Mouse (Mus musculus): ENCODE measurements around the gene Kif5c. TPM values are rescaled to one million over a fixed set of nuclear protein-coding genes. Genes with fewer than 3 reads are reported as not detected.

Gene Kif5c
- polyA plus RNA-seq, 1 experiment, result 19.0 TPM

DNA sequence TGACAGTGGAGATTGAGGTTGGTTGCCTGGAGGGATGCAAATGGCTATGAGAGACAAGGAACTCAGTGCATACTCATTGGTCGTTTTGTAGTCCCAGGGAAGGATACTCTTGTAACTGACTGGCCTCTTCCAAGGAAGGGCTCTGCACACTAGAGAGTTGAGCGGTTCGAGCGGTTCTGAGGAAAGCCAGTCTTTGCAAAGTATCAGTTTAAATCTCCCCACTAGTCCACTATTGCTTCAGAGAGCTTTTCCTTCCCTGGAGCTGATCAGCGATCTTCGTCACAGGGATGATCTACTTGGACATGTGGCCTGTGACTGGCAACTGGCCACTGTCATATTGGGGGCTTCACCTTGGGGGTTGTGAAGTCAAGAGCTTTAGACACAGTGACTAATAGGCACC, 28.5 kb downstream of the Kif5c start:
- Histone ChIP-seq H3K4me3 (ENCODE audit: control insufficient read depth, low read depth, low read length) (no peak overlapping the region), H3K36me3 (ENCODE audit: control insufficient read depth, insufficient read depth, low read length) (no peaks in the 10 kb centered on the region), H3K27ac (ENCODE audit: control insufficient read depth, insufficient read depth, low read depth, low read length) (no peak overlapping the region), H3K27me3 (ENCODE audit: control insufficient read depth, insufficient read depth, low read length) (no peaks in the 10 kb centered on the region), H3K4me1 (ENCODE audit: control insufficient read depth, insufficient read depth, low read length) (no peaks in the 10 kb centered on the region)
- TF ChIP-seq POLR2A (IDR thresholded peaks at IDR 0.05; ENCODE audit: control insufficient read depth, low read depth, low read length) (no peak), CTCF (IDR thresholded peaks at IDR 0.05; ENCODE audit: control insufficient read depth, insufficient read depth, insufficient replicate concordance, low read depth, low read length) (no peak)

DNA sequence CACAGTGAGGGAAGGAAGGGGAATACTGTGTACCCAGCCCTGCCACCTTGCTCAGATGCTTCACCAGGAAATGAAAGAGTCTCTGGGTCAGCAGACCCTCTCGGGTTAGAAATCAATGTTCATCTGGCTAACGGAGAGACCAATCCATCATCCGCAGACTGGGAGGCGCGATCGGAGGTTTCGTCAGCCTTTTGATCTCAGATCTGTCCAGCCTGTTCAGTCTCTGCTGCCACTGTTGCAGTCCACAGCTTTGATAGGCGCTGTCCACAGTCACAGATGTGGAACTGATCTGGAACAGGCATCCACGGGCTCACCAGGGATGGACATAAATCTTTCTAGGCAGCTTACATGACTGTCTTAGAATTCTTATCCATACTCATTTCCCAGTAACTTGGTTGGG, 29.2 kb downstream of the Kif5c start:
- Histone ChIP-seq H3K27me3 (ENCODE audit: control insufficient read depth, insufficient read depth, low read length) (no peaks in the 10 kb centered on the region), H3K27ac (ENCODE audit: control insufficient read depth, insufficient read depth, low read depth, low read length) (no peak overlapping the region), H3K36me3 (ENCODE audit: control insufficient read depth, insufficient read depth, low read length) (no peaks in the 10 kb centered on the region), H3K4me1 (ENCODE audit: control insufficient read depth, insufficient read depth, low read length) (no peaks in the 10 kb centered on the region), H3K4me3 (ENCODE audit: control insufficient read depth, low read depth, low read length) (no peak overlapping the region)
- no peak for TF ChIP-seq CTCF (IDR thresholded peaks at IDR 0.05; ENCODE audit: control insufficient read depth, insufficient read depth, insufficient replicate concordance, low read depth, low read length)
- no peak for TF ChIP-seq POLR2A (IDR thresholded peaks at IDR 0.05; ENCODE audit: control insufficient read depth, low read depth, low read length)

DNA sequence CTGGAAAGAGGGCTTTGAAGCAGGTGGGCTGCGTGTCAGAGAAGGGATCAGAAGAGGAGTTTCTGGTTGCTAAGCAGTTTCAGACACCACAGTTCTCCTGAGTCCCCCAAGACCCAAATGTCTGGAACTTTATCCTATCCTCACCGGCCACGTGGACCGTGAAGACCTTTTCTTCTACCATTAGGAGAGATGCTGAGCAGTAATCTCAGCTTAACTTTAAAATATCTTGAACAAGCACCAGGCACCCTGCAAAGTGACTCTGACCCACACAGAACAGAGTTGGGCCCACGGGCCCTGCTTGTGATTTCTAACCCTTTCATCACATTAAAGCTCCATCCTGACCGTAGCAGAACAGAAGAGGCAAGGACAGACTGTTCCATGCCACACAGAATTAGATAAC, 29.7 kb downstream of the Kif5c start:
- no peak overlapping the region for H3K27ac ChIP-seq (ENCODE audit: control insufficient read depth, insufficient read depth, low read depth, low read length)
- TF ChIP-seq POLR2A (IDR thresholded peaks at IDR 0.05; ENCODE audit: control insufficient read depth, low read depth, low read length) (no peak), CTCF (IDR thresholded peaks at IDR 0.05; ENCODE audit: control insufficient read depth, insufficient read depth, insufficient replicate concordance, low read depth, low read length) (no peak)
- H3K4me3 ChIP-seq (ENCODE audit: control insufficient read depth, low read depth, low read length), result no peak overlapping the region
- no peaks in the 10 kb centered on the region for H3K27me3 ChIP-seq (ENCODE audit: control insufficient read depth, insufficient read depth, low read length)
- no peaks in the 10 kb centered on the region for H3K36me3 ChIP-seq (ENCODE audit: control insufficient read depth, insufficient read depth, low read length)
- H3K4me1 ChIP-seq (ENCODE audit: control insufficient read depth, insufficient read depth, low read length), result no peaks in the 10 kb centered on the region

- TF ChIP-seq CTCF (IDR thresholded peaks at IDR 0.05; ENCODE audit: control insufficient read depth, insufficient read depth, insufficient replicate concordance, low read depth, low read length) (no peak), POLR2A (IDR thresholded peaks at IDR 0.05; ENCODE audit: control insufficient read depth, low read depth, low read length) (no peak)
- H3K4me3 ChIP-seq (ENCODE audit: control insufficient read depth, low read depth, low read length), result no peak overlapping the region
- H3K36me3 ChIP-seq (ENCODE audit: control insufficient read depth, insufficient read depth, low read length), result no peaks in the 10 kb centered on the region
- no peaks in the 10 kb centered on the region for H3K27me3 ChIP-seq (ENCODE audit: control insufficient read depth, insufficient read depth, low read length)
- no peaks in the 10 kb centered on the region for H3K4me1 ChIP-seq (ENCODE audit: control insufficient read depth, insufficient read depth, low read length)
- no peak overlapping the region for H3K27ac ChIP-seq (ENCODE audit: control insufficient read depth, insufficient read depth, low read depth, low read length)
Observed at GRCm38 (mm10) chr2:49649211-49649610, 30.1 kb downstream of the Kif5c start.

DNA sequence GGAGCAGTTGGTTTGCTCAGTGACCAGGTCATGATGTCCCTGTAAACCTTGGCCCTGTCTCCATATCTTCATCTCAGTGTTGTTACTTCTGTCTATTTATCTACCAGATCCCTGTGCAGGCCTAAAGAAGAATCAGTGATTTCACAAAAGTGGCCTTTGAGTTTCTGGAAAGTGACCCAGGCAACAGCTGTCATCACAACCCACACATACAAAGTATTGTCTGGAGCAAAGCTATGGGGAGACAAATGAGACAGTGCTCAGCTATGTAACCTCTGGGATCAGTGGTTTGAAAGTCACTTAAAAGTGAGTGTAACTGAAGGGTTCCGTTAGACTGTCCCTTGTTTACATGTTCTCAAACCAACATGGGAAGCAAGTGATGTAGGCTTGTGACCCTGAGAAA, 32.6 kb downstream of the Kif5c start:
- TF ChIP-seq CTCF (IDR thresholded peaks at IDR 0.05; ENCODE audit: control insufficient read depth, insufficient read depth, insufficient replicate concordance, low read depth, low read length), result no peak
- no peak for TF ChIP-seq POLR2A (IDR thresholded peaks at IDR 0.05; ENCODE audit: control insufficient read depth, low read depth, low read length)
- Histone ChIP-seq H3K27me3 (ENCODE audit: control insufficient read depth, insufficient read depth, low read length) (no peaks in the 10 kb centered on the region), H3K4me1 (ENCODE audit: control insufficient read depth, insufficient read depth, low read length) (no peaks in the 10 kb centered on the region), H3K36me3 (ENCODE audit: control insufficient read depth, insufficient read depth, low read length) (no peaks in the 10 kb centered on the region), H3K4me3 (ENCODE audit: control insufficient read depth, low read depth, low read length) (no peak overlapping the region), H3K27ac (ENCODE audit: control insufficient read depth, insufficient read depth, low read depth, low read length) (no peak overlapping the region)

GRCm38 (mm10) chr2:49654606-49655005, 35.5 kb downstream of the Kif5c start:
- H3K36me3 ChIP-seq (ENCODE audit: control insufficient read depth, insufficient read depth, low read length), result no peaks in the 10 kb centered on the region
- no peaks in the 10 kb centered on the region for H3K4me1 ChIP-seq (ENCODE audit: control insufficient read depth, insufficient read depth, low read length)
- H3K27ac ChIP-seq (ENCODE audit: control insufficient read depth, insufficient read depth, low read depth, low read length), result no peak overlapping the region
- no peak overlapping the region for H3K4me3 ChIP-seq (ENCODE audit: control insufficient read depth, low read depth, low read length)
- TF ChIP-seq CTCF (IDR thresholded peaks at IDR 0.05; ENCODE audit: control insufficient read depth, insufficient read depth, insufficient replicate concordance, low read depth, low read length), result no peak
- no peaks in the 10 kb centered on the region for H3K27me3 ChIP-seq (ENCODE audit: control insufficient read depth, insufficient read depth, low read length)

GRCm38 (mm10) chr2:49655195-49655873, 36.2 kb downstream of the Kif5c start:
- Histone ChIP-seq H3K36me3 (ENCODE audit: control insufficient read depth, insufficient read depth, low read length) (no peaks in the 10 kb centered on the region), H3K27ac (ENCODE audit: control insufficient read depth, insufficient read depth, low read depth, low read length) (no peak overlapping the region), H3K27me3 (ENCODE audit: control insufficient read depth, insufficient read depth, low read length) (no peaks in the 10 kb centered on the region), H3K4me3 (ENCODE audit: control insufficient read depth, low read depth, low read length) (no peak overlapping the region), H3K4me1 (ENCODE audit: control insufficient read depth, insufficient read depth, low read length) (no peaks in the 10 kb centered on the region)
- no peak for TF ChIP-seq POLR2A (IDR thresholded peaks at IDR 0.05; ENCODE audit: control insufficient read depth, low read depth, low read length)
- no peak for TF ChIP-seq CTCF (IDR thresholded peaks at IDR 0.05; ENCODE audit: control insufficient read depth, insufficient read depth, insufficient replicate concordance, low read depth, low read length)

DNA sequence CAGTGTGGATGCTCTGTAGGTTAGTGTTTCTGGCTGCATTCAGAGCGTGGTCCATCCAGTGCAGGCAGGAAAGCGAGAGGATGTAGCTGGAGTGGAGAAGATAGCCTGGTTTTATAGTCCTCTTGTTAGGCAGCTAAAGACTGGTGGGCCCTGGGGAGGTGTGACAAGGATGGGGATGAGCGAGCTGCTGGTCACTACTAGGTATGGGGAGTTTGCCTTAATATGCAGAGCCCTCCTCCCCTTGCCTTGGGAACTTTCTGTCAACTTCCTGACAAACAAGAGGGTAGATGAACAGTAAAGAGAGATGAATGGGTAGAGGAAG, 36.7 kb downstream of the Kif5c start:
- Histone ChIP-seq H3K4me3 (ENCODE audit: control insufficient read depth, low read depth, low read length) (no peak overlapping the region), H3K27ac (ENCODE audit: control insufficient read depth, insufficient read depth, low read depth, low read length) (no peak overlapping the region), H3K4me1 (ENCODE audit: control insufficient read depth, insufficient read depth, low read length) (no peaks in the 10 kb centered on the region), H3K36me3 (ENCODE audit: control insufficient read depth, insufficient read depth, low read length) (no peaks in the 10 kb centered on the region), H3K27me3 (ENCODE audit: control insufficient read depth, insufficient read depth, low read length) (no peaks in the 10 kb centered on the region)
- TF ChIP-seq POLR2A (IDR thresholded peaks at IDR 0.05; ENCODE audit: control insufficient read depth, low read depth, low read length), result no peak
- no peak for TF ChIP-seq CTCF (IDR thresholded peaks at IDR 0.05; ENCODE audit: control insufficient read depth, insufficient read depth, insufficient replicate concordance, low read depth, low read length)

Data from testis, adult 2 months (tissue).